ENCODE assay signal across 21 mouse cellular contexts in genomic region chr8:87679431-87680003, GRCm38 (mm10).
DNase-seq lines count a peak whose midpoint lies in the region; ATAC-seq lines count a peak whose summit lies in the region.
"Had no signal": no experiment of that assay in that cellular context is flagged by ENCODE, and none has a peak within 500 bp of the region (broad histone marks: within the 10 kb centered on the region; RNA-seq: fewer than 3 reads in every experiment).

No protein-coding gene starts in this region.

- H3K4me3 ChIP-seq in kidney, embryonic 14.5 days (ENCODE audit: low read length) = no peak overlapping the region
- no peak overlapping the region for H3K4me3 ChIP-seq in kidney, embryonic 15.5 days (replicated peaks)
- no peak overlapping the region for H3K4me3 ChIP-seq in liver, embryonic 11.5 days (ENCODE audit: low read depth, low read length)
- H3K4me3 ChIP-seq: erythroblast, embryonic 14.5 days; heart, adult 2 months; heart, embryonic 15.5 days had no signal

- H3K9me3 ChIP-seq in kidney, embryonic 14.5 days (ENCODE audit: control insufficient read depth, low read length) = no peaks in the 10 kb centered on the region
- H3K9me3 ChIP-seq in kidney, embryonic 15.5 days (replicated peaks) = no peaks in the 10 kb centered on the region
- no peaks in the 10 kb centered on the region for H3K9me3 ChIP-seq in liver, embryonic 11.5 days (ENCODE audit: control insufficient read depth, low read length)
- H3K9me3 ChIP-seq: heart, embryonic 15.5 days had no signal

- H3K36me3 ChIP-seq in kidney, embryonic 14.5 days (ENCODE audit: control insufficient read depth, insufficient read depth, low read length) = no peaks in the 10 kb centered on the region; the same call in 1 of the 2 replicates
- H3K36me3 ChIP-seq in kidney, embryonic 15.5 days = peaks cover 9% of the 10 kb centered on the region; the same call in 1 of the 2 replicates
- H3K36me3 ChIP-seq in liver, embryonic 11.5 days (ENCODE audit: control insufficient read depth, insufficient read depth, low read length) = no peaks in the 10 kb centered on the region
- H3K36me3 ChIP-seq: heart, embryonic 15.5 days had no signal

- H3K9ac ChIP-seq in kidney, embryonic 14.5 days (ENCODE audit: low read depth, low read length) = no peak overlapping the region; the same call in 1 of the 2 replicates
- H3K9ac ChIP-seq in kidney, embryonic 15.5 days = no peak overlapping the region
- H3K9ac ChIP-seq in liver, embryonic 11.5 days (ENCODE audit: low read depth, low read length) = no peak overlapping the region
- H3K9ac ChIP-seq: heart, embryonic 15.5 days; liver, postnatal 0 days had no signal

- peak; percentile 47 to 52 for DNase-seq in cerebellum, postnatal 14 days
- no peak for DNase-seq in cerebellum, postnatal 4 days (ENCODE audit: low spot score in 2 of 2)
- peak; percentile 51 for DNase-seq in retina, postnatal 1 day
- no peak for DNase-seq in retina, embryonic 14.5 days (ENCODE audit: low spot score)
- DNase-seq in liver, embryonic 11.5 days (ENCODE audit: low spot score) = no peak
- DNase-seq: adrenal gland, postnatal 25 days; gastrocnemius, postnatal 14 days; heart, adult 2 months; heart, postnatal 4 days; liver; liver, postnatal 0 days; lung, postnatal 10 days; right cerebral cortex, postnatal 14 days; spleen, adult 18-20 months; thymus, postnatal 25 days had no signal

- no peaks in the 10 kb centered on the region for H3K4me1 ChIP-seq in kidney, embryonic 14.5 days (ENCODE audit: control insufficient read depth, insufficient read depth, low read length)
- H3K4me1 ChIP-seq in kidney, embryonic 15.5 days = 0 out of 2 replicates have a peak, but pooled peaks cover 2% of the 10 kb centered on the region
- no peaks in the 10 kb centered on the region for H3K4me1 ChIP-seq in liver, embryonic 11.5 days (replicated peaks; ENCODE audit: control insufficient read depth, insufficient read depth, low read length)
- H3K4me1 ChIP-seq: heart, embryonic 15.5 days had no signal

- no peak overlapping the region for H3K4me2 ChIP-seq in kidney, embryonic 14.5 days (replicated peaks; ENCODE audit: low read depth, low read length)
- no peak overlapping the region for H3K4me2 ChIP-seq in kidney, embryonic 15.5 days
- no peak overlapping the region for H3K4me2 ChIP-seq in liver, embryonic 11.5 days
- H3K4me2 ChIP-seq: heart, embryonic 15.5 days had no signal

- H3K27ac ChIP-seq in kidney, embryonic 14.5 days (ENCODE audit: low read depth, low read length) = no peak overlapping the region
- no peak overlapping the region for H3K27ac ChIP-seq in kidney, embryonic 15.5 days
- no peak overlapping the region for H3K27ac ChIP-seq in liver, embryonic 11.5 days (ENCODE audit: low read depth, low read length)
- H3K27ac ChIP-seq: heart, adult 2 months; heart, embryonic 15.5 days had no signal

- WGBS in kidney, embryonic 14.5 days = 92% methylated on average over 11 of the region's 11 CpGs
- 86% methylated on average over 11 of the region's 11 CpGs for WGBS in kidney, embryonic 15.5 days
- 88% methylated on average over 11 of the region's 11 CpGs for WGBS in liver, embryonic 11.5 days

- peak; percentile 52; the same call in 1 of the 2 replicates for ATAC-seq in kidney, embryonic 14.5 days (ENCODE audit: low FRiP score, low TSS enrichment)
- no peak for ATAC-seq in kidney, embryonic 15.5 days (replicated peaks; ENCODE audit: low FRiP score)
- ATAC-seq in liver, embryonic 11.5 days (replicated peaks; ENCODE audit: low FRiP score) = no peak
- ATAC-seq: CD4-positive, CD25-positive, alpha-beta regulatory T cell, adult 4 months; intestine, embryonic 16.5 days; liver, postnatal 0 days had no signal

- H3K27me3 ChIP-seq in kidney, embryonic 14.5 days (ENCODE audit: control insufficient read depth, insufficient read depth, low read length) = no peaks in the 10 kb centered on the region
- no peaks in the 10 kb centered on the region for H3K27me3 ChIP-seq in kidney, embryonic 15.5 days
- H3K27me3 ChIP-seq in liver, embryonic 11.5 days (replicated peaks; ENCODE audit: control insufficient read depth, insufficient read depth, low read length) = no peaks in the 10 kb centered on the region
- H3K27me3 ChIP-seq: heart, embryonic 15.5 days had no signal

Comparison
In these comparisons a context has a peak if more than half of its experiments do, and no peak if none do; other contexts are left out.
1. DNase-seq: peak in cerebellum, postnatal 14 days (2 of 2) and retina, postnatal 1 day (single experiment); none in cerebellum, postnatal 4 days (0 of 2), retina, embryonic 14.5 days (single experiment) and liver, embryonic 11.5 days (single experiment).